Mouse (Mus musculus): ENCODE measurements around the gene Mrps6.

GRCm38 (mm10) chr16:92019141-92020118 is 38.6 kb upstream of the Mrps6 start:
- TF ChIP-seq GATA1 (IDR thresholded peaks at IDR 0.05; ENCODE audit: borderline replicate concordance, low read length) (no peak), CTCF (IDR thresholded peaks at IDR 0.05; ENCODE audit: low read depth, low read length) (no peak)

All from G1E (cell line).